Mouse (Mus musculus) heart, adult 2 months (tissue): ENCODE data around the gene Gm4871. TPM values are rescaled to one million over a fixed set of nuclear protein-coding genes. Genes with fewer than 3 reads are reported as not detected.

Experiments used
- DNase-seq, 2 experiments: peaks; one replicate each; pipeline ENCODE4 v3.0.0; 2021
- H3K27ac ChIP-seq: fragments of 200-600 bp; 2 replicates; pipeline ENCODE4 v1.8.1; 2022
- H3K27me3 ChIP-seq: fragments of 200-500 bp; 2 replicates; pipeline ENCODE4 v1.6.1; 2012; ENCODE audit warnings: mild to moderate bottlenecking, low read length, inconsistent platforms, mixed read lengths; ENCODE audit not compliant: control insufficient read depth, insufficient read depth
- H3K36me3 ChIP-seq: fragments of 200-500 bp; 2 replicates; pipeline ENCODE4 v1.6.1; 2012; ENCODE audit warnings: low read length, inconsistent platforms; ENCODE audit not compliant: control insufficient read depth, insufficient read depth
- H3K4me1 ChIP-seq: fragments of 200-500 bp; 2 replicates; pipeline ENCODE4 v1.6.1; 2011; ENCODE audit warnings: low read length; ENCODE audit not compliant: control insufficient read depth, insufficient read depth
- H3K4me3 ChIP-seq: fragments of 200-600 bp; 2 replicates; pipeline ENCODE4 v1.8.1; 2022
- H3K79me2 ChIP-seq: fragments of 200-500 bp; replicated peaks from 2 replicates; pipeline ENCODE4 v1.6.1; 2012; ENCODE audit warnings: mild to moderate bottlenecking, inconsistent platforms, low read length, moderate library complexity, mixed read lengths; ENCODE audit not compliant: control insufficient read depth, insufficient read depth
- H3K9ac ChIP-seq: fragments of 200-500 bp; 2 replicates; pipeline ENCODE4 v1.6.1; 2012; ENCODE audit warnings: low read depth, mild to moderate bottlenecking, control low read depth, inconsistent platforms, low read length, mixed read lengths
- CTCF ChIP-seq: fragments of 200-600 bp; IDR thresholded peaks from 2 replicates; pipeline ENCODE4 v1.8.1; 2022; ENCODE audit warnings: antibody characterized with exemption, mild to moderate bottlenecking, moderate library complexity
- EP300 ChIP-seq: fragments of 200-500 bp; IDR thresholded peaks from 2 replicates; pipeline ENCODE4 v1.6.1; 2011; ENCODE audit warnings: low read depth, low read length, control low read depth; ENCODE audit not compliant: insufficient read depth
- POLR2A ChIP-seq: fragments of 200-500 bp; IDR thresholded peaks from 2 replicates; pipeline ENCODE4 v1.6.1; 2011; ENCODE audit warnings: mild to moderate bottlenecking, low read depth, low read length, control low read depth; ENCODE audit not compliant: insufficient read depth
- WGBS: fragments of 180-500 bp; shearing (Covaris S2); methylation state at CpG from one replicate; pipeline ENCODE4 v1.1.7; 2018; 5-methylcytosine and 5-hydroxymethylcytosine counted together
- intact Hi-C: fragments of 180-260 bp; cut with DNase I; formaldehyde crosslinking; loops from one replicate; pipeline ENCODE4 v1.15.1; 2025
- polyA plus RNA-seq: library from polyadenylated mRNA; depleted of rRNA; stranded (reverse); fragments of >200 nt; gene quantifications from 2 replicates; pipeline ENCODE4 v1.2.3, GENCODE M21; 2012
- total RNA-seq, 2 experiments: library from RNA; stranded (reverse); gene quantifications; 2 replicates each; pipeline ENCODE4 v1.2.3; 2021

The Gm4871 gene
- total and polyA plus RNA-seq, 3 experiments, result not detected

GRCm38 (mm10) chr5:145005596-145005995, 27.0 kb downstream of the Gm4871 start:
- no peak overlapping the region for H3K27ac ChIP-seq
- H3K79me2 ChIP-seq, result no peaks in the 10 kb centered on the region
- intact Hi-C loops, result no loop called here
- H3K36me3 ChIP-seq, result no peaks in the 10 kb centered on the region
- no peak overlapping the region for H3K4me3 ChIP-seq
- H3K4me1 ChIP-seq, result no peaks in the 10 kb centered on the region
- WGBS, result 78% methylated on average over 6 of the region's 6 CpGs
- H3K27me3 ChIP-seq, result no peaks in the 10 kb centered on the region
- TF ChIP-seq CTCF (no peak), EP300 (no peak), POLR2A (no peak)
- no peak for DNase-seq
- H3K9ac ChIP-seq, result no peak overlapping the region

DNA sequence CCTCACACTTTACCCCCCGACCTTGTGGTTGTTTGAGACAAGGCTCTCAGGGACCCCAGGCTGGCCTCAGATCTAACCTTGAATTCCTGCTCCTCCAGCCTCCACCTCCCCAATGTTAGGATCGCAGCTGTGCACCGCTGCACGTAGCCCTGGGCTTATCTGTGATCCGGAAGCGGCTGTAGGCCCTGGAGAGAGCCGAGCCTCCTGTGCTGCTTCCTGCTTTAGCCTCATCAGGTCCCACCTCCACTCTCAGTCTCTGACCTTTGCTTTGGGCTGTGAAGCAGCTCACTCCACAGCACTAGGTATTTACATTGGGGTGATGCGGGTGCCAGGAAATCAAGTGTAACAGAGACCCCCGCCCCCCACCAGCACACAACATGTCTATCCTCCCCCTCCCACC, 28.1 kb downstream of the Gm4871 start:
- no peak overlapping the region for H3K27ac ChIP-seq
- intact Hi-C loops, result no loop called here
- H3K4me3 ChIP-seq, result no peak overlapping the region
- H3K27me3 ChIP-seq, result no peaks in the 10 kb centered on the region
- no peaks in the 10 kb centered on the region for H3K36me3 ChIP-seq
- DNase-seq, result no peak
- TF ChIP-seq POLR2A (no peak), CTCF (no peak), EP300 (no peak)
- H3K79me2 ChIP-seq, result no peaks in the 10 kb centered on the region
- H3K9ac ChIP-seq, result no peak overlapping the region
- WGBS, result 45% methylated on average over 9 of the region's 9 CpGs
- H3K4me1 ChIP-seq, result no peaks in the 10 kb centered on the region

DNA sequence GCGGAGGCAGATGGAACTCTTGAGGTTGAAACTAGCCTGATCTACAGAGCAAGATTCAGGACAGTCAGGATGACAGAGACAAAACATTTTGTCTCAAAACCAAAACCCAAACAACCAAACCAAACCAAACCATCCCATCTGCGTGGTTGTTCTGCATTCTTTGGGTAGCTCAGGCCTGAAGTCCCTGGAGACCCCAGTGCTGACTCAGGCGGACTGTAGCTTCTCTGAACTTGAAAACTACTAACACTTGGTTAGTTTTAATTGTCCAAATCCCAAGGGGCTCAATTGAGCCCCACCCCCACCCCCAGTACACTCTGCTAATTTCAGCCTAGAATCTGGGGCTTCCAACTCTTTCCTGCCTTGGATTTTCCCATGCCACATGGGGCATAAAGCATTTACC, 29.2 kb downstream of the Gm4871 start:
- Histone ChIP-seq H3K36me3 (no peaks in the 10 kb centered on the region), H3K4me3 (no peak overlapping the region), H3K27ac (no peak overlapping the region), H3K27me3 (no peaks in the 10 kb centered on the region), H3K9ac (no peak overlapping the region), H3K79me2 (no peaks in the 10 kb centered on the region), H3K4me1 (no peaks in the 10 kb centered on the region)
- 84% methylated on average over 3 of the region's 3 CpGs for WGBS
- no peak for TF ChIP-seq POLR2A
- TF ChIP-seq EP300, result no peak
- no peak for TF ChIP-seq CTCF
- intact Hi-C loops, result no loop called here
- DNase-seq, result no peak

DNA sequence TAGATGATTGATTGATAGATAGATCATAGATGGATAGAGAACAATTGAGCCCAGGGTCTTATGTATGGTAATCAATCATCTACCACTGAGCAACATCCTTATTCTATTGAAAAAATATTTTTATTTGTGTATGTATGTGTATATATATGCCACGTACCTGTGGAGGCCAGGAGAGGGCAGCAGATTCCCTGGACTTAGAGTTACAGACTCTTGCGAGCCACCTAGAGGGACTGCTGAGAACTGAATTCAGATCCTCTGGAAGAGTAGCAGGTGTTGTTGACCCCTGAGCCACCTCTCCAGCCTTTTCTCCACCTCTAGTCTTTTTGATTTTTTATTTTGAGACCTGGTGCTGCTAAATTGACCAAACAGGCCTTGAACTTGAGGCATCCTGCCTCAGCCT, 34.1 kb downstream of the Gm4871 start:
- H3K36me3 ChIP-seq, result no peaks in the 10 kb centered on the region
- no peak overlapping the region for H3K9ac ChIP-seq
- no peak for TF ChIP-seq EP300
- peak; percentile 51 for TF ChIP-seq CTCF
- TF ChIP-seq POLR2A, result no peak
- DNase-seq, result no peak
- WGBS, result 62% methylated on average over 2 of the region's 2 CpGs
- H3K27ac ChIP-seq, result no peak overlapping the region
- no peaks in the 10 kb centered on the region for H3K4me1 ChIP-seq
- H3K79me2 ChIP-seq, result no peaks in the 10 kb centered on the region
- intact Hi-C loops, result no loop called here
- no peaks in the 10 kb centered on the region for H3K27me3 ChIP-seq
- no peak overlapping the region for H3K4me3 ChIP-seq

DNA sequence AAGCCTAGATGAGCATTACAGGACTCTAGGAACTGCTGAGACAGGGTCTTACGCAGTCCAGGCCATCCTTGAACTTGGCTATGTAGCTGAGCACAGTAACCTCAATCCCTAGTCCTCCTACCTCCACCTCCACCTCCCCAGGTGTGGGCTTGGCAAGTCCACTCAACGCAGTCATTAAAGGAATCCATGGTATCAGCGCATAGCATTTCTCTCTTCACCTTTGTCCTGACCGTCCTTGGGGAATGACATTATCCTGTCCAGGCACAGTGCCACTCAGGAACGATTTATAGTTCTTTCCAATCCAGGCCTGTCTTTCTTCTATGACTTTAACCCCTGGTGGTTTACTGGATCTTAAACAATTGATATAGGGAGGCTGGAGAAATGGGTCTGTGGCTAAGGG, 42.1 kb downstream of the Gm4871 start:
- Histone ChIP-seq H3K27me3 (no peaks in the 10 kb centered on the region), H3K27ac (no peak overlapping the region), H3K36me3 (no peaks in the 10 kb centered on the region), H3K9ac (no peak overlapping the region), H3K4me3 (no peak overlapping the region), H3K4me1 (no peaks in the 10 kb centered on the region), H3K79me2 (no peaks in the 10 kb centered on the region)
- DNase-seq, result no peak
- TF ChIP-seq CTCF, result no peak
- TF ChIP-seq POLR2A, result no peak
- no peak for TF ChIP-seq EP300
- 52% methylated on average over 5 of the region's 5 CpGs for WGBS
- intact Hi-C loops, result no loop called here

GRCm38 (mm10) chr5:144990051-144990450, 42.5 kb downstream of the Gm4871 start:
- Histone ChIP-seq H3K27me3 (no peaks in the 10 kb centered on the region), H3K4me3 (no peak overlapping the region), H3K36me3 (no peaks in the 10 kb centered on the region), H3K4me1 (no peaks in the 10 kb centered on the region), H3K9ac (no peak overlapping the region), H3K79me2 (no peaks in the 10 kb centered on the region), H3K27ac (no peak overlapping the region)
- intact Hi-C loops, result no loop called here
- no peak for DNase-seq
- TF ChIP-seq CTCF (no peak), POLR2A (no peak), EP300 (no peak)
- 62% methylated on average over 2 of the region's 2 CpGs for WGBS

DNA sequence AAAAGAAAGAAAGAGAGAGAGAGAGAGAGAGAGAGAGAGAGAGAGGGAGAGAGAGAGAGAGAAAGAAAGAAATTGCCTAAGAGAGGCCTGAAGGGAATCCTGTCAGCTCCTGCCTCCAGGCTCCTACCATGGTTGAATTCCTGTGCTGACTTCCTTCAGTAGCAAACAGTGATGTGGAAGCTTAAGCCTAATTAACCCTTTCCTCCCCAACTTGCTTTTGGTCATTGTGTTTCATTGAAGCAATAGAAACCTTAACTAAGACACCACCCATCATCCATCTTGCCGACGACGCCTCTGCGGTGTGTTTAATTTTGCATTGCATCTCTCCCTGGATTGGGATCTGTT, 43.5 kb downstream of the Gm4871 start:
- Histone ChIP-seq H3K4me1 (no peaks in the 10 kb centered on the region), H3K36me3 (no peaks in the 10 kb centered on the region), H3K27ac (no peak overlapping the region), H3K27me3 (no peaks in the 10 kb centered on the region), H3K9ac (no peak overlapping the region), H3K79me2 (no peaks in the 10 kb centered on the region), H3K4me3 (no peak overlapping the region)
- 88% methylated on average over 4 of the region's 4 CpGs for WGBS
- TF ChIP-seq CTCF (no peak), POLR2A (no peak), EP300 (no peak)
- intact Hi-C loops, result loop anchor here (2.0 kb wide), 2 partner anchors 104 to 152 kb away; no protein-coding TSS in a partner anchor
- DNase-seq, result no peak
